Mouse (Mus musculus) central nervous system, embryonic 18 days (tissue): ENCODE measurements around the gene Gm9913. TPM values are rescaled to one million over a fixed set of nuclear protein-coding genes. Genes with fewer than 3 reads are reported as not detected.

Source experiments
- polyA plus RNA-seq: library from polyadenylated mRNA; depleted of rRNA; stranded (reverse); fragments of >200 nt; gene quantifications from 2 replicates; pipeline ENCODE4 v1.2.3, GENCODE M21; 2012; rRNA removed

Gene Gm9913
- 0.08 and 0.11 TPM in 2 replicates for polyA plus RNA-seq

GRCm38 (mm10) chr2:125505006-125505745 is at the start of gene Gm9913:
Gm9913 (plus strand) TSS chr2:125505089.

GRCm38 (mm10) chr2:125507893-125508292 is 3.0 kb downstream of the Gm9913 start, which contains the start of gene Fbn1:
Fbn1 (minus strand) TSS chr2:125507993.

Other genes with a start within 250 kb of the Gm9913 start
- gene Fbn1, start 2.9 kb downstream of the Gm9913 start, polyA plus RNA-seq = 5.5 and 6.2 TPM in 2 replicates
- gene Cep152, start 120.0 kb downstream of the Gm9913 start, polyA plus RNA-seq = 2.9 and 3.5 TPM in 2 replicates
- 342 and 357 TPM in 2 replicates for gene Eid1, start 168.0 kb downstream of the Gm9913 start, polyA plus RNA-seq
- 2.7 and 2.9 TPM in 2 replicates for gene Shc4, start 219.1 kb downstream of the Gm9913 start, polyA plus RNA-seq